Mouse (Mus musculus) spleen, postnatal 10 days (tissue): ENCODE data around the gene Brap.
"Not testable (repeated sequence)": the region's sequence is repeated elsewhere in the genome, so short reads cannot be mapped to it uniquely, and the experiment has no call there.

Experiments used
- DNase-seq, 2 experiments: peaks; one replicate each; pipeline ENCODE4 v3.0.0; 2021 to 2022; ENCODE audit warnings: low spot score in 2 of 2

The Brap gene

DNA sequence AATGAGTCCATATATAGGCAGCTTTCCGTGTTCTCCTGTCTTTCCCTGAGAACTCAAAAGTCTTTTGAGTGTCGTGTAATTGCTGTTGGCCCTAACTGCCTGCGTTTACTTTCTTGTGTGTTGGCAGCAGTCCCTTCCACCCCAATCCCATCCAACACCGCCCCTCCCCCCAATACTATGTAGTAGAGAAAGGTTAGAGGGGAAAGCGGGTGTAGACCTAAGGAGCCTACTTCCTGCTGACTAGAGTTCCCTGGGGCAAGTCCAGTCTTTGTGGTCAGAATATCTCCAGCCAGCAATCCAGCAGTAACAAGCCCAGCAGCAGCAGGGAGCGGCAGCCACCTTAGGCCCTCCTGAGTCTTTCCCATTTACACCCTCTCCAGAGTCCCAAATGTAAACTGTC is 8.0 kb downstream of the Brap start:
- DNase-seq: no peak

DNA sequence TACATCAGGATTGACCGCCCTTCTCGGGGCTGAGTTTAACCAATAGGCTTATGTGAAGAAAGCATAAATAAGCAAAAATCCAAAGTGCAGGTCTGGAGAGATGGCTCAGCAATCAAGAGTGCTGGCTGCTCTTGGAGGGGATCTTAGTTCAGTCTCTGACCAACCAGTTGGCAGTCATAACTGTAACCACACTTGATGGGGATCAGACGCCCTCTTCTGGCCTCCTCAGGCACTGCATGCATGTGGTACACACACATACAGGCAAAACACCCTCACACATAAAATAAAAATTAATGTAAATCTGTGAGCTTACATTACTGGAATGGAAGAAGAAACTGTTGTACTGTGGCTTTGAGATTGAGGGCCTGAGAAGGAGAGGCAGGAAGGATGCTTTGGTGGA is 10.0 kb downstream of the Brap start:
- DNase-seq: peak; percentile 31 to 76

DNA sequence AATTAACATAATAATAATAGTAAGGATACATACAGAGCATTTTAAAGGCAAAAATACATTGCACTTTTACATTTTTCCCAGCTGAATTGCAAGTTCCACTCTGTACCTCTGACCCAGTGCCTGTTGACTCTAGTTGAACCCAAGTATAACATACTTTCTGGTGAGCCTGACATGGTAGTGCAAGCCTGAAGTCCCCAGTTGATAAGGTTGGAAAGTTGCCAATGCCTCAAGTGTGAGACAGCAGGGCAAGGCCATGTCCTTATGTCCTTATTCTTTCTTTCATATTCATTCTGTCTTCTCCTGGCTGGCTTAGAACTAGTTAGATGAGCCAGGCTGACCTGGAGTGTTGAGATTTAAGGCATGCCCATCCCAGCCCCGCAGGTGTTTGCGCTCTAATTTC is 21.9 kb downstream of the Brap start:
- no peak for DNase-seq

DNA sequence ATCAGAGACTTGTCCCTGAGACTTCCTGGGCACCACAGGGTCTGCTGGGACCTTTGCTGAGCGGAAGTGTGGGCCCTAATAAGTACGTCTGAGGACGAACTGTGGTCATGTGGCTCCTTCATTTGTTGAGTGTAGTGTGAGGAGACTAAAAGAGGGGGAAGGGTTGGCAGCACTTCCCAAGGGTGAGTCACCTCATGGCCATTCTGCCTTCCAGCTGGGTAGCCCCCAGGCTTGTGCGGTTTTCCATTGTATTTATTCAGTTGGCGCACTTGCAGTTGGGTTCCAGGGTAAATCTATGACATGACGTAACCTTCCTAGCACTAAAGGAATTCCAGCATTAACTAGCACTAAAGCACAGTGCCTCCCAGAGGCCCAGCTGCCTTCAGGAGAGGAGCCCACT is 25.1 kb downstream of the Brap start:
- DNase-seq: no peak

DNA sequence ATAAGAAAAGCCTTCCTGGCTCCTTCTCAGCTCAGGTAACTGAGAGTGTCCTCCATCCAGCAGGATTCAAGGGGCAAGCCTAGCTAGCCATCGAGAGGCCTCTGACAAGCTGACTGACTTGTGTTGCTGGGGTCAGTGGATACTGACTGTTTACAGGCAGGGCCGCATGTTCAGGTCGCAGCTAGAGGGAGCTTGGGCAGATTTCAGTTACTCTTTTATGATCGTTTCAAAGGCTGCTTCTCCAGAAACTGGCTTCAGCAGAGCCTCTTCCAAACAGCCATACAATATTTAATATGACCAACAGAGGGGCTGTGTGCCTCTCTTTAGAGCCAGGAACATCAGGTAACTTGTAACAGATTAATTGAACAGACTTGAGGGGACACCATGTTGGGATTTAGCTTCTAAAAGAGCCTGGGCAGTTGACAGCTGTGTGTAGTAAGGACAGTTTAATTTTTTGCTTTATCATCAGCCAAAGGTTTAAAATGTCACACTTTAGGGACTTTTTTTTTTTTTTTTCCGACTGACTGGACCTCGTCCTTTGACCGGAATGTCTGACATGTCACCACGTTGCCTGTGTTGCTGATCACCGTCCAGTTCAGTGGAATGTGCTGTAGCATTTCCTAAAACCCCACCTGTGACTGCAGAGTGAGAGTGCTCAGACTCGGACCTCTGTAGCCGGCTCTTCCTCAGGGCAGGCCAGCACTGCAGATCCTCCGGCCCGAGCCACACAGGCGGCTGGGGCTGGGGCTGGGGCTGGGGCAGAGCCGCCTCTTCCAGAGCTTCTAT is 25.9 kb downstream of the Brap start:
- no peak for DNase-seq

DNA sequence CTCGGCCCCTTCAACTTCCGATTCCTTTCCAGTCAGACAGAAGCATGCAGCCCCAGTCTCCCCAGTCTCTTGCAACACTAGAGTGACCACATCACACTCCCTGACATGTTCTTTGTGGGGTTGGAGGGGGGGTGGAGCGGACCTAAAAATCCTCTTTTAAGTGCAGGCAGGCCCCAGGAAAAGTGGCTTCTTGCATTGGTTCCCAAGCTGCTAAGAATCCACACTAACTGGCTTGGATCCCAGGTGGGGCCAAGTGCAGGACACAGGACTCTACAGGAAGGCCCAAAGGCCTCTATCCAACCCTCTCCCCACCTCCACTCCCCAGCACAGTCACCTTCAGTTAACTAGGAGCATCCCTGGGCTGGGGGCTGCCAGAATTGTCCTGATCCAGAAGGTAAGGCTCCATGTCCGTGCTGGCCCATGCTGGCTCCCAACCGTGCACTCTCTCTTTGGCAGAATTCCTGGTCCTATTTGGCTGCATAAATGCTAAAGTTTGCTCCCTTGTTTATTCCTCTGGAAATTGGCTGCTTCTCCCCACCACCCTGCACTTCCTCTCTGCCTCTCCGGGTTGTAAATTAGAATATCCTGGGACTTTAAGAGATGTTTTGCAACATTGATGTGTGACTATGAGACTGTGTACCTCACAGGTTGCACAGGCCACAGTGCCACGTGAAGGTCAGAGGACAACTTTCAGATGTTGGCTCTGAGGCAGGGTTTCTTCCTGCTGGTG is 30.3 kb downstream of the Brap start:
- DNase-seq: no peak

DNA sequence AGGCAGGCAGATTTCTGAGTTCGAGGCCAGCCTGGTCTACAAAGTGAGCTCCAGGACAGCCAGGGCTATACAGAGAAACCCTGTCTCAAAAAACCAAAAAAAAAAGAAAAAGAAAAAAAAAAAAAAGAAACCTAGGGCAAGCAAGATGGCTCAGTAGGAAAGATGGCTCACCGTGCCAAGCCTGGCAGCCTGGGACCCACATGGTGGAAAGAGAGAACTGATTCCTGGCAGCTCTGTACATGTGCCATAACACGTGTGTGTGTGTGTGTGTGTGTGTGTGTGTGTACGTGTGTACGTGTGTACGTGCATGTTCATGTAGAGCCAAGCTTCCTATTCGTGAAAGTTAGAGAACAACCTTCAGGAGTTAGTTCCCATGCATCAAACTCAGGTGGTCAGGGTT is 31.1 kb downstream of the Brap start:
- not testable (repeated sequence) for DNase-seq

DNA sequence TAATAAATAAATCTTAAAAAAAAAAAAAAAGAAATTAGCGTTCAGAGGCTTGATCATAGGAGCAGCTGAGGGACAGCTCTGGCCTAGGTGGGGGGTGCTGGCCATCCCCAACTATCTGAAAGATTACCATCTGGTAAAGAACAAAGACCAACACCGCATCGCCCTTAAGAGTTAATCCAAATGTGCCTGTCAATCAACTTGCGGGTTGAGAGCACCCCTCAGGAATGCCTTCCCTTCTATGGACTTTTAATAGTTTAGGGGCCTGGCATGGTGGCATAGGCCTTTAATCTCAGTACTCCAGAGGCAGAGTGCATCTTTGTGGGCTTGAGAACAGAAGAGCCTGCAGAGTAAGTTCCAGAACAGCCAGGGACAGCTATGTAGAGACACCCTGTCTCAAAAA is 32.5 kb downstream of the Brap start:
- DNase-seq: no peak

DNA sequence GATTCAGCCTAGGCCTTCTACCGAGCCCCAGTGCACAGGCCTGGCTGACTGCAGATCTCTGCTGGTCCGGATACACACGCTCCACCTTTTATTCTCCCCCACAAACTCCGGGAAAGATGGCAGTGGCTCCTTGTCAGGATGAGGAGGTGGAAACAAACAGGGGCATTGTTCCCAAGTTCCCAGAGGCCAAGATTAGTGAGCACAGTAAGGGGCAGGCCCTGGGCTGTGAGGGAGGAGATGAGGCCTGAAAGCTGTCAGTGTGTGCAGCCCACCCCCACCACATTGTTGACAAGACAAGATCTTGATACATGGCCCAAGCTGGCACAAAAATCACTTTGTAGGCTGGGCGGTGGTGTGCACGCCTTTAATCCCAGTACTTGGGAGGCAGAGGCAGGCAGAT is 36.4 kb downstream of the Brap start:
- no peak for DNase-seq

DNA sequence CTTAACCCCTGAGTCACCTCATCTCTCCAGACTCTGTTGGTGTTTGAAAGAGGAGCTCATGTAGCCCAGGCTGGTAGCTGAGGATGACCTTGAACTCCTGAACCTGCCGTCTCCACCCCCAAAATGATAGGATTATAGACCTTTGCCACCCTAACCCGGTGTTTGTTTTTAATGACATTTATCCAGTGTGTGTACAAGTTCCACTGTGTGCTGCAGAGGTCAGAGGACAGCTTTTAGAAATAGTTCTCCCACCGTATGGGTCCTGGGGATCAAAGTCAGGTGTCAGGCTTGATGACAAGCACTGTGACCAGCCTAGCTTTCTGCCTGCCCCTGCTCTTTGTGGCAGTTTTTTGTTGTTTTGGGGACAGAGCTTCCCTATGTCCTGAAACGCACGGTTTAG is 39.5 kb downstream of the Brap start:
- DNase-seq: peak in 1 of 2 experiments; percentile 27

DNA sequence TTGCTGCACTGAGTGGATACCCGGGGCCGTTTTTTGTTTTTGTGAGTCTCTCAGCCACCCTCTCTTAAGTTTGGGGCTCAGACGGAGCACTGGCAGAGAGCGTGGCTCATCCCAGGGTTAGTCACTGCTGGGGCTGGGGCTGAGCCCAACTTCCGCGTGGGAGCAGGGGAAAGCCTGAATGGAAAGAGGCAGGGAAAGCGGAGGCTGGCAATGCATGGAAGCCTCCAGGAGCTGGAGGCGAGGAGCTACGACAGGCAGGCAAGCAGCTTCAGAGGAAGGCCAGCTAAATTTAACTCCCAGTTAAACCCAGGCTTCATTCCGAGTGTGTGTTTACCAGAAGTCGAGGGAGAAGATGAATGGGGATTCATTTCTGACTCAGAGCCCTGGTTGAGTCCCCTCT is 40.1 kb downstream of the Brap start:
- peak in 1 of 2 experiments; percentile 45 for DNase-seq

DNA sequence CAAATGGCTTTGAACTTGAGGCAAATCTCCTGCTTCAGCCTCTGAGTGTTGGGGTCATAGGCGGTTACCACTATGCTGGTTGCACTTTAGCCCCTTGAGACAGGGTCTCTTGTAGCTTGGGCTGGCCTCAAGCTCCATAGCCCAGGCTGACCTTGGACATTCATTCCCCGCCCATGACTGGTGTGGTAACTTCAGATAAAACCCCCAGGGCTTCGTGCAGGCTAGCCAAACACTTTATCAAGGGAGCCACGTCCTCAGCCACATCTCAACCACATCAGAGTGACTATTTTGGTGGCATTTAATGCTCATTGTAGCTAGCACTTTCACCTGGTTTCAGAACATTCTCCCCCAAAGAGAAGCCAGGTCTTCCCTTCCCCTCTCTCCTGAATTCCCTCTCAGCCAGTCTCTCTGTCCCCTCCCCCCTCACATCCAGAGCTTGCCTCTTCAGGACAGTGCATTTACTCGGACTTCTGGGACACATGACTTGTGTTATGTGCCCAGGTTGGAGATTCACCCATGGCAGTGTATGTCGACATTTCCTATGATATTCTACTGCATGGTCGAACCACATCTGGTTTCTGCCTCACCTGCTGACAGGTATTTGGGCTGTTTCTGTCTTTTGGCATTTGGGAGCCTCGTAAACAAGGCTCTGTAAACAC is 40.9 kb downstream of the Brap start:
- DNase-seq: peak; percentile 59 to 74

DNA sequence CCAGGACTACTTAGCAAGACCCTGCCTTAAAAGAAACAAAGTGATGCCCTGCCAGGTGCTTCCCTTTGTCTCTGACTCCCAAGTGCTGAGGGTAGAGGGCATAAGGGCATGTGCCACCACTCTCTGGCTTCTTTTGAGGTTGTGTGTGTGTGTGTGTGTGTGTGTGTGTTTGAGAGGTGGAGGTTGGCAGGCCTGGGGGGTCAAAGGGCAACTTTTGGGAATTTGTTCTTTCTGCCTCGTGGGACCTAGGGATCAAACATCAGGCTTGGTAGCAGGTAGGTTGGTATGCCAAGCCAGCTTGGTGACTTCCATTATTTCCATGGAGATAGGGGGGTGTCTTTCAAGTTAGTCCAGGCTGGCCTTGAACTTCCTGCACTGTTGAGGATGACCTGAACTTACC is 43.0 kb downstream of the Brap start:
- DNase-seq: no peak

DNA sequence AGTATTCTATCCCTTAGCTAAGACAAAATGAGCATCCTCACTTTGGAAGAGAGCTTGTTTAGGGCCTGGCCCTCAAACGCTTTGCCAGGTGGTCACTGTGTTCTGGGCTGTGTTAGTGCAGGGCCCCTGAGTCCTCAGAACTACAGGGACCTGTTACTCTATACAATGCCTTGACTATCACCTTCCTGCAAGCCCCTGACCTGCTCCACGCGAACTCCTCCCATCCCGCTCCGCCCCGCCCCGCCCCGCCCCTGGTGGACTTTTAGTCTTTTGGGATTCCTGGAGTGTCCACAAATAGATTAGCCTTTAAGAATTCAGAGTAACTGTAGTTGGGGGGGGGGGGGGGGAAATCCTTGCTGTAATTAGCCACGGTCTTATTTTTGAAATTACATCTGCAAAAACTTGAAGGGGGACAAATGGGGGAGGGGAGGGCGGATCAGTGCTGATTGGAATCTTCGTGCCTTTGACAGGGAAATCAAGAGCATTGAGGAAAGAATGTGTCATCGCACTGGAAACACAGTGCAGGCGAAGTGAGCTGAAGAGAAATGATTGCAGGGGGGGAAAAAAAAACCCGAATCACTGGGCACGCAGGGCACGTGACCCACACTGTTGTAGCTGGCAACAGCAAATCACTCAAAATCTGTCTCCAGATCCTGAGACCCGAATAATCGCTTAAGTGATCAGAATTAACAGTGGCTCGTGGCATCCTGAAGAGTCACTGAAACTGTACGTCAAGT is 44.3 kb downstream of the Brap start:
- DNase-seq: no peak

DNA sequence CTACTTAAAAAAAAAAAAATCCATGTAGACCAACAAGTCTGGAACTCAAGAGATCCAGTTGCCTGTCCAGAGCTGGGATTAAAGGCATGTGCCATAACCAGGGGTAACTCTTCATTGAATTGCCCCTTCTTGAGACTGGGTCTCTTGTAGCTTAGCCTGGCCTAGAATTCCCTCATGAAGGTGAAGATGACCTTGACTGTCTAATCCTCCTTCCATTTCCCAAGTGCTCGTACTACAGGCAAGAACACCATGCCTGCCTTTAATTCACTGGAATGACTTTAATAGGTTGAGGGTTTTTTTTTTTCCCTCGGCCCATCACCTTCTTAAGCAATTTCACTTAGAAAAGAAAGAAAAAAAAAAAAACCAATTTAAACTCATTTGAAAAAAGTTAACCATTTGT is 50.0 kb downstream of the Brap start:
- no peak for DNase-seq

DNA sequence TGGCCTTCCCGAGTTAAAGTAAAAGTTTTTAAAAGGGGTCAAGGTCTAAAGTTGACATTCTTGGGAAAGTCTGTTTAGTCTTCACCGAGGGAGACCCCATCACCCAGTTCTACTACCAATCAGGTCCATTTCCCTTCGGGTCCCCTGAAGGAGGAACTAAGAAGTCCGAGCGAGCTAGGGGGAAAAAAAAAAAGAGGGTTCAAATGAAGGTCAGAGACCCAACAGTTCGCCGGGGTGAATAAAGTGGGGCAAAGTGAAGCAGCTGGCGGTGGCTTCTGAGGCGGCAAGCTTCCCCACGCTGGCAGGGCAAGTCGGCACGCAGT is 50.4 kb downstream of the Brap start:
- DNase-seq: no peak

DNA sequence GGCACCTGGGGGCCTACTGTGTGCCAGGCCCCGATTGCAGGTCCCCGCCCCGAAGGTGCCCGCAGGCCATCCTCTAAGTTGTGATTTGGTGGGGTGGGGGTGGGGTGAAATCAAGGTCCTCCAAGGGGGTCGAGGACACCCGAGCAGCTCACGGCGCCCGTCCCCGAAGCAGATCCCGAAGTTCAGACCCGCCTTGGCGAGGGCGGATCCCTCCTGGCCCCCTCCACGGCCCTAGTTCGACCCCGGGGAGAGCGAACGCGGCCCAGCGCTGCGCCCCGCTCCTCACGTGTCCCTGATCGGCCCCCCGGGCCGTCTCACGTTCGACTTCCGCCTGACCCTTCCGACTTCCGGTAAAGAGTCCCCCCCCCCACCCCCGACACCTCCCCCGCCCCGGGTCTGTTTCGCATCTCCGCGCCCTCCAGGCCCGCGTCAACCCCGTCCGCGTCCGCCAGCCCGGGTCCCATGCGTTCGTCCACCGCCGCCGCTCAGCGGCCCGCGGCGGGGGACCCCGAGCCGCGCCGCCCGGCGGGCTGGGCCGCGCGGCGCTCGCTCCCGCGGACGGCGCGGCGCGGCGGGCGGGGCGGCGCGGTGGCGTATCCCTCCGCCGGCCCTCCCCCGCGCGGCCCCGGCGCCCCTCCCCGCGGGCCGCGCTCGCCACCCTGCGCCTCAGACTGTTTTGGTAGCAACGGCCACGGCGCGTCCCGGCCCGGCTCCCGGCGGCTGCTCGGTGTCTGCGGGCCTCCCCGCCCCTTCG is 51.0 kb downstream of the Brap start, which contains the start of gene Atxn2:
Gene Atxn2, plus strand, starts transcription at position 164 of the 754 bp plus-strand sequence.
- peak; percentile 84 to 87 for DNase-seq

DNA sequence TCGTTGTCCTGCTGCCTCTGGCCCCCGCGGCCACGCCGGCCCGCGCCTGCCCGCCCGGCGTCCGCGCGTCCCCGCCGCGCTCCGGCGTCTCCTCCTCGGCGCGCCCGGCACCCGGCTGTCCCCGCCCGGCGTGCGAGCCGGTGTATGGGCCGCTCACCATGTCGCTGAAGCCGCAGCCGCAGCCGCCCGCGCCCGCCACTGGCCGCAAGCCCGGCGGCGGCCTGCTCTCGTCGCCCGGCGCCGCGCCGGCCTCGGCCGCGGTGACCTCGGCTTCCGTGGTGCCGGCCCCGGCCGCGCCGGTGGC is 51.5 kb downstream of the Brap start:
- DNase-seq: no peak

DNA sequence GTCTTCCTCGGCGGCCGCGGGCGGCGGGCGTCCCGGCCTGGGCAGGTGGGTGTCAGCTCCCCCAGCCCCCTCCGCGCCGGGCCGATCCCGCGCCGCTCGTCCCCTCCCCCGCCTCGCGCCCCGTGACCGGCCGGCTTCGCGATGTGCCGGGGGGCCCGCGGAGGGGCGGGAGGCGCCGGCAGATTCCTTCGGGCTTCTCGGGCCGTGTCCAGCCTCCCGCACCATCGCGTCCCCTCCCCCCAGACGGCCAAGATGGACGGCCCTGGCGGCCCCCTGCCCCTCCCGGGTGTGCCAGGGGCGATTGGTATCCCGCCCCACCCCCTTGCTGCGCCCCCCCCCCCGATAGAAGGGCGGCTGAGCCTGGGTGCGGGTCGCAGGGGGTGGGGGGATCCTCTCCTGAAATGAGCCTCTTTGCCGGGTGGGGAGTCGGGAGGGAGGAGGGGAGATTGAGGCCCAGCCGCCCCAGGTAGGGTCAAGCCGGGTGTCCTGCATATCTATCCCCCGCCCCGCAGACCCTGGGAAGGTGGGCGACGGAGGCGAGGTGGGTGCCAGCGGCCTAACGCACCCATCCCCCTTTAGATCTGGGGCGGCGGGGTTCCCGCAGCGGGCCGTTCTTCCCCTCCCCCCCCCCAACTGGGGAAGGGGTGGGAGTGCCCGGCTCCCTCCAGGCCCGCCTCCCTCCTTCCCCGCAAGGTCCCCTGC is 52.0 kb downstream of the Brap start:
- peak; percentile 50 to 60 for DNase-seq

DNA sequence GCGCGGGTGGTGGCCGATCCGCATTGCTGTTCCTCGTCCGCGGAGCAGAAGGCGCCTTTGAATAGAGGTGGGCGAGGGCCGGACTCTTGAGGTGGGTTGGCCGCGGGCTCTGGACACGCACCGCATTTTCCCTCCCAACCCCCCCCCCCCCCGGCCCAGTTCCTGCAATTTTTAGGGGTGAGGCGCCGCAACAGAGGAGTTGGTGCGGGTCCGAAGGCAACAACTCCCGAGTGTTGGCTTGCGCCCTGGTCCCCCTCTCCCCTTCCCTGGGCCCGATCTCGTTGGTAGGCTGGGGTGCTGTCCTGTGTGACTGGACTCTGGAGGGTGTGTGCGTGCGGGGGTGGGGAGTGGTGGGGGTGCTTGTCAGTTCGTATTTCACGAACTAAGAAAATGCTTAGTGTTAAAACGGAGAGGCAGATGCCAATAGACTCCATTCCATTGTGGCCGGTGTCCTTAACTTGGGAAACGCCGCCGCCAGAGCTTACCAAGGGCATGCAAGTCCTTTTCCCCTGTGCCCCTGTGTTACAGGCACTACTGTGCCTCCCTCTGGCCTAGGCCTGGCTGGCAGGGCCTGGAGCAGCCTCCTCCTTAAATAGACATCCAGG is 52.7 kb downstream of the Brap start:
- DNase-seq: peak; percentile 47 to 51

DNA sequence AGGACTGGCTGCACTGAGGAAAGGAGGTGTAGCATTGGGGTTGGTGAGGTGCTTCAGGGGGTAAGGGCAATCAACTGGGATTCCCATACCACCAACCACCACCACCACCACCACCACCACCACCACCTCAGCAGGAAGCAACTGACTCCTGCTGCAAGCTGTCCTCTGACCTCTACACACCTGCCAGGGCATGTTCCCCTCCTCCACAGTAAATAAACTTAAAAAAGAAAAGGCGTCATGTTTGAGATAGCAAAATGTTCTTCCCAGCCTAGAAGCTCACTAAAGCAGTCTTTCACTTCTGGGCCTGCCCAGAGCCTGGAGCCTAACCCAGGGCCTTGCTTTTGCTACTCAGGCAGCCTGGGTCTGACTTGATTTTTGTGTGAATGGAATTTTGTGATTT is 54.0 kb downstream of the Brap start:
- no peak for DNase-seq
